ENCODE assay signal across 27 mouse cellular contexts in the genomic region with DNA sequence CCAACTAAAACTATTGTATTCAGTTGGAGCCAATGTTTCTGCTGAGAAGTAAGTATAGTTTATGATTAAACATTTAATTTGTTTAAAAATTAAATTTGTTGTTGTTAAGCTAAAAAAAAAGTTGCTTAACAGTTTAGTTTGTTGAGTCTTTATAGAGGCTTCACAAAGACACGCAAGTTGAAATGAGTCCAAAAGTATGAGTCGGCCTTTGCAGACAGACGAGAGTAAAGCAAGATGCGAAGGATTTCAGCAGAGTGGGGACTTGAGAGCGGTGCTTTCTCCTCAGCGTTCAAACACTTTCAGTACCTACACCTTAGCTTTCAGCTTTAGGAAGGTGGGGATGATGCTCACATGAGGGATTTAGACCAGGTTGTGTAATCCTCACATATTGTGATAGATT.
"Had no signal": no experiment of that assay in that cellular context is flagged by ENCODE, and none has a peak within 500 bp of the region (broad histone marks: within the 10 kb centered on the region; RNA-seq: fewer than 3 reads in every experiment).

No protein-coding gene starts in this region.

- H3K4me1 ChIP-seq: heart, embryonic 13.5 days; heart, embryonic 15.5 days; hindbrain, embryonic 10.5 days; hindbrain, embryonic 12.5 days; intestine, embryonic 15.5 days; limb, embryonic 15.5 days; liver, embryonic 12.5 days had no signal

- H3K4me3 ChIP-seq: heart, adult 2 months; heart, embryonic 13.5 days; heart, embryonic 15.5 days; hindbrain, embryonic 10.5 days; hindbrain, embryonic 12.5 days; intestine, embryonic 15.5 days; layer of hippocampus, adult 2 months; limb, embryonic 13.5 days; limb, embryonic 15.5 days; liver, embryonic 12.5 days had no signal

- H3K4me2 ChIP-seq: heart, embryonic 11.5 days; heart, embryonic 13.5 days; heart, embryonic 15.5 days; hindbrain, embryonic 12.5 days; hindbrain, embryonic 14.5 days; intestine, embryonic 15.5 days; limb, embryonic 13.5 days; limb, embryonic 15.5 days; liver, embryonic 12.5 days had no signal

- ATAC-seq: hindbrain, embryonic 16.5 days; inflammation-experienced regulatory T-cells, adult 6 months; intestine, embryonic 15.5 days; intestine, postnatal 0 days; liver, embryonic 12.5 days had no signal

- H3K36me3 ChIP-seq: hindbrain, embryonic 10.5 days; hindbrain, embryonic 12.5 days; intestine, embryonic 15.5 days; limb, embryonic 15.5 days had no signal

- H3K27ac ChIP-seq: heart, adult 2 months; heart, embryonic 13.5 days; heart, embryonic 15.5 days; hindbrain, embryonic 10.5 days; hindbrain, embryonic 12.5 days; hindbrain, embryonic 14.5 days; intestine, embryonic 15.5 days; layer of hippocampus, adult 2 months; limb, embryonic 15.5 days; liver, embryonic 12.5 days; liver, embryonic 14.5 days had no signal

- H3K27me3 ChIP-seq: heart, embryonic 13.5 days; heart, embryonic 15.5 days; hindbrain, embryonic 12.5 days; intestine, embryonic 15.5 days; limb, embryonic 13.5 days; limb, embryonic 15.5 days; liver, embryonic 12.5 days had no signal

- H3K9ac ChIP-seq: heart, embryonic 13.5 days; heart, embryonic 15.5 days; hindbrain, embryonic 12.5 days; hindbrain, embryonic 14.5 days; intestine, embryonic 15.5 days; limb, embryonic 13.5 days; limb, embryonic 15.5 days; liver, embryonic 12.5 days; liver, embryonic 14.5 days had no signal

- DNase-seq: gastrocnemius, postnatal 14 days; gastrocnemius, postnatal 36 days; heart, adult 11 months; heart, adult 2 months; heart, postnatal 4 days; kidney, adult 18-20 months; kidney, adult 8-10 months; kidney, postnatal 10 days; kidney, postnatal 25 days; kidney, postnatal 4 days; layer of hippocampus, postnatal 36 days; left cerebral cortex, postnatal 4 days had no signal

- H3K9me3 ChIP-seq: heart, embryonic 13.5 days; heart, embryonic 15.5 days; hindbrain, embryonic 10.5 days; hindbrain, embryonic 12.5 days; intestine, embryonic 15.5 days; limb, embryonic 13.5 days; limb, embryonic 15.5 days; liver, embryonic 12.5 days had no signal
